Mouse (Mus musculus) adrenal gland, postnatal 10 days (tissue): ENCODE data around the gene Sparcl1. TPM values are rescaled to one million over a fixed set of nuclear protein-coding genes. Genes with fewer than 3 reads are reported as not detected.
A peak's percentile ranks its signal among the peaks of the same experiment; 100 is the strongest.

Source experiments
- DNase-seq: peaks from one replicate; pipeline ENCODE4 v3.0.0; 2021; ENCODE audit warnings: mixed read lengths
- long read RNA-seq, 2 experiments: library from polyadenylated mRNA; stranded (forward); transcript quantifications; one replicate each; pipeline ENCODE4 v2.0.0; 2021
- total RNA-seq, 2 experiments: library from RNA; stranded (reverse); gene quantifications; 2 replicates each; pipeline ENCODE4 v1.2.3; 2021

Sparcl1 gene
- 100 to 1,000 TPM; 142 to 154 TPM for total RNA-seq
- long read RNA-seq, experiment 1, transcript Sparcl1-201 (11 exons, 2,759 nt): major isoform, 86 of 117 reads
- long read RNA-seq, experiment 1, partial matches to known transcripts: 23 of 117 reads
- long read RNA-seq, experiment 1, other reads (novel, unspliced or antisense): 8 of 117 reads
- long read RNA-seq, experiment 2, transcript Sparcl1-201 (11 exons, 2,759 nt): major isoform, 57 of 72 reads
- long read RNA-seq, experiment 2, partial matches to known transcripts: 10 of 72 reads
- long read RNA-seq, experiment 2, other reads (novel, unspliced or antisense): 5 of 72 reads

- DNase-seq: peak; percentile 42
Measured at GRCm38 (mm10) chr5:104113491-104114172, at the start of gene Sparcl1. Sparcl1 (minus strand) TSS chr5:104113733.

DNA sequence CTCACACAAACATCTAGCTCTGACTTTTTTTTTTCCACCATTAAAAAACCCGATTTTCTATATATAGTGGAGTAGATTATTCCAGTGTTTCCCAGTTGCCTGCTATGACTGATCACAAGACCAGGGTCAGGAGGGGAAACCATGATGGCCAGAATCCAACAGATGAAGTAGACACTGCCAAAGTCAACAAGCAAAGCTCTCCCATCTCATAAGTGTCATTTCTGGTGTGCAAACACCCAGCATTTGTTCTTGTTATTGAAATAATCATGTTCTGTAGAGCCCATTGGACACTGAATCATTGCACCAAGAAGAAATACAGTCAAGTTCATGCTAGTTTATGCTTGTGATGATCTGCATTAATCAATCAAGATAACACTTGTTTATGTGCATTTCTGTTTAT is 47.9 kb upstream of the Sparcl1 start:
- DNase-seq: peak; percentile 36

DNA sequence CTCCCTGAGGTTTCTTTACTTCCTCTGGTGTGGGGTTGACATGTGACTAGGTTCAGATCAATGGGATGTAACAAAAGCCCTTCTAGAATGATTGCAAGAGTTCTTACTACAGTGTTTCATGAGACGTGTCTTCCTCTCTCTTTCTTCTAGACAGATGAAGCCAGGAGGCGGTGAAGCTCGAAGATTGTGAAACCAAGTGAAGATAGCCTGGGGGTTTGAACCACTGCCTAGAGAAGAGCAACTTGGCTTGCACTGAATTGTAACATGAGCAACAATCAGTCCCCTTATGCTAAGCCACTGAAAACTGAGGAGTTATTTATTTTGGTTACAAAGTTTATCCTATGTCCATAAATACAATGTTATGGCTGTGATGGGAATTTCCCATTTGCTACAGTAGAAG is 47.0 kb upstream of the Sparcl1 start:
- DNase-seq: no peak

GRCm38 (mm10) chr5:104158332-104159052 is 45.0 kb upstream of the Sparcl1 start:
- peak; percentile 40 for DNase-seq

GRCm38 (mm10) chr5:104157701-104158100 is 44.2 kb upstream of the Sparcl1 start:
- DNase-seq: no peak

- DNase-seq: peak; percentile 37
Measured at GRCm38 (mm10) chr5:104150196-104150595, 36.7 kb upstream of the Sparcl1 start.

GRCm38 (mm10) chr5:104149349-104149748 is 35.8 kb upstream of the Sparcl1 start:
- DNase-seq: peak; percentile 58

DNA sequence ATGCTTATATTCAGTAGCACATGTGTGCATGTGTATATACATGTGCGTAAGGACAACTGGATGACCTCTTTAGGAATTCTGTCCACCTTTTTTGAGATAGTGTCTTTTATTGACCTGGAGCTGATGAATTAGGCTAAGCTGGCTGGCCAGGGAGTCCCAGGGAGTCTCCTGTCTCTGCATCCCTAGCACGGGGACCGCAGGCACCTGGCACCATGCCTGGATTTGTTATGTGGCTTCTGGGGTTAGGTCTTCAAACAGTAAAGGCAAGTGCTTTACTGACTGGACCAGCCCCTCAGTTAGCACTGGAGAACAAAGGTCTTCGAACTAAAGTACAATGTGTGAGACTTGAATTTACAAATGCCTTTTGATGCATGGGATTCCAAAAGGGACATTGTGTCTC is 30.5 kb upstream of the Sparcl1 start:
- DNase-seq: no peak

- DNase-seq: no peak
Measured at GRCm38 (mm10) chr5:104141067-104141466, 27.5 kb upstream of the Sparcl1 start.

DNA sequence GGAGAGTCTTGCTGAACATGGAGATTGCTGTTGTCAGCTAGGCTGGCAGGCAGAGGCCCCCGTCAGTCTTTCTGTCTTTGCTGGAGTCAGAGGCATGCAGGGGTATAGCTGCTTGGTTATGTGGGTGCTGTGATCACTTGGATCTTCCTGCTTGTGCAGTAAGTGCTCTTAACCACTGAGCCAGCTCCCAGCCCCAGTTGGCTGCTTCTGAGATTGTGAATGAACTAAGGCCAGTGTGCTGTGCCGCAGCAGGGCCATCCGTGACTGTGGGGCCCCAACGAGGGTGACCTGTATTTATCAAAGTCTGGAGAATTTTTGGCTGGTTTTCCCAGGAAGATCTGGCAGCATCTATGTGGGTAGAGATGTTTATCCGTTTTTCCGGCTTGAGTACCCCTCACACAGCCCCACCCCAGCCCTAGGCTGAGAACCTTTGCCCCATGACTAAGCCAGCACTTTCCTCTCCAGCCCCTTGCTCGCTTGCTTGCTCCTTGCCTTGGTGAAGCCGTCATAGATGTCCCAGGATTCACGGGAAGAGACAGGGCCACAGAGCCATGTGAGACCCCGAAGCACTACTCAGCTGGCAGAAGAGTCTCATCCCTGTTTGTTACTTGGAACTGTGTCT is 24.5 kb upstream of the Sparcl1 start:
- no peak for DNase-seq

GRCm38 (mm10) chr5:104133752-104134151 is 20.2 kb upstream of the Sparcl1 start:
- DNase-seq: no peak

DNA sequence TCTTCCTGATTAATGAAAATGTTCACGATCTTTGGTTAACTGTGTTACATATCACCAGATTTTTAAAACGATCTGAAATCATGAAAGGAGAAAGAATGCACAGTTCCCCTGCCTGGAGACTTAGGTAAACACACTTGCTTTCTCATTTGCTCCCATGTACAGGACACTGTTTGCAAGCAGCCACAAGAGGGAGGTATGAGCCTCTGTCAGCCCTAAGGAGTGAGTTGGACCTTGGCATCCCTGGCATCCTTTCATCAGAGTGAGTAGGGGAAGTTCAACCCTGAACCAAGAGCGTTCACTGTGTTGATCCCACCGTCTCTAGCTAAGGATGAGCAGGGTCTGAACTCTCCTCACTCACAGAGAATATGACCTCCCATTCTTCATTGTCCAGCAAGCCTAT is 18.0 kb upstream of the Sparcl1 start:
- peak; percentile 67 for DNase-seq

GRCm38 (mm10) chr5:104130891-104131290 is 17.4 kb upstream of the Sparcl1 start:
- no peak for DNase-seq

- DNase-seq: no peak
Measured at GRCm38 (mm10) chr5:104128281-104129031, 14.9 kb upstream of the Sparcl1 start.

- no peak for DNase-seq
Measured at GRCm38 (mm10) chr5:104127351-104127750, 13.8 kb upstream of the Sparcl1 start.

DNA sequence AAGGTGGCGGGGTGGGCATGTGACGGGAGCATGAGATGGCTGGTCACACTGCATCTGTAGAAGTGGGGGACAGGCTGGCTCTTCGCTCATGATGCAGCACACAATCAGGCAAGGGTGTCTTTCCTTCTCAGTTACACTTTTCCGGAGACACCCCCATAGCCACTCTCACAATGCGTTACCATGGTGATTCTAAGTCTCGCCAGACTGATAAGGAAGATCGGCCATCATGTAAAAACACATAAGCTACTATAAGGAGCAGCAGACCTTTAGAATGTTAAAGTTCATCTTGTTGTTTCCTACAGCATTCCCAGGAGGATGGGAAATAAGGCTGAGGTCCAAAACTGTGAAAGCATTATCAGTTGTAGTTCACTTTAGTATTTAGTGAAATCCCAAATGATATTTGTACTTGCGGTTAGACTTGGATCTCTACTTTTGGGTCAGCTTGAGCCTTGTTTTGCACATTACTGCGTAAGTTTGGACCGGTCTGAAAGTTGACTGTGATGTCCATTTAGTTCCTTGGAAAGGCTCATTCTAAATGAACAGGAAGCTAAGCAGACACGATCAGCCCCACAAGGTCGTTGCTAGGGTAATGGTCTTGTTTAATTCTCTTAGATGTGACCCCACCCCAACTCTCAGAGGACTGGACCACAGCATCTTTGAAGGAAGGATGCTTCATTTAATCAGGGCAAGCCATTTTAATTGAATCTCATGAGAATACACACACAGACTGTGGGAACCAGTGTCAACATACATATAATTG is 13.2 kb upstream of the Sparcl1 start:
- no peak for DNase-seq

DNA sequence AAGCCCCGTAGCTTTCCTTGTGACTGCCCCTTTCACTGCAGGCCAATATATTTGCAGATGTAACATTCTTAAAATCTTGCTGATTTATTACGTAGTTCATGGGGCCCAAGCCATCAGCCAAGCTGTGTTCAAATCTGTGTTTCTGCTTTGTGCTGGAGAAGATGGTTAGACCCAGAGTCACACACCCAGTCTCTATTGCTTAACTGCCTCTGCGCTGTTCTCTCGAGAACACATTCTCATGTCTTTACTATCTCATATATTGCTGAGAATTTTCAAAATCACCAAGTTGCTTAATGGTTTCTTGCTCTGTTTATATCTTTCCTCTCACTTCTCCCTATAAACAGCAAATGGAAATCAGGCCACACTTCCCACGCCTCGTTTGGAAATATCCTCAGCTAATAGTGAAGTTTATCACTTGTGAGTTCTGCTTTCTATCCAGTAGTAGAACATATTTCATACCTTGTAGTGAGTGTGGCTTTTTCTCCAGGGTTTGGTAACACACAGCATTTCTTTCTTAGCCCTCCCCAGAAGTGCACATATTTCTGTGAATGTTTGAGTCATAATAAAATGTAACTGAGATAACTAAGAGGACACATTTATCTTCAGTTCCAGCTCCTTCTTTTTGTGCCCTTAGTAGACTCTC is 10.6 kb upstream of the Sparcl1 start:
- no peak for DNase-seq

DNA sequence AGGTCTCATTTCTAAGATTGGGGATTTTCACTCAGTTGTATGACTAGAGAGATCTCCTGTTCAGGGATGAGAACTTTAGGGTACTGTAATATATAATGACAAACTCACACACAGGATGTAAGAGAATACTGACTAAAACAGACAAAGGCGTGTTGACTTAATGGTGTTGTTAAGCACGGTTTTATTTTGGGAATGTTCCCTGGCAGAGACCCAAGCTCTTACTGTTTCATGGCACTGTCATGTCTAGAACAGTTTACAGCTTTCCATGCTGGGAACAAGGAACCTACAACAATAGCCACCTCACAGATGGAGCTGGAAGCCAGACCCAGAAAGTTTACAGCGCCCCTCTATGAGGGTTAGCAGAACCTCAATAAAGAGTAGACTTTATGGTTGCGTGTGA is 2.4 kb upstream of the Sparcl1 start:
- no peak for DNase-seq

- DNase-seq: peak; percentile 69
Measured at GRCm38 (mm10) chr5:104115118-104115517, 1.6 kb upstream of the Sparcl1 start.

DNA sequence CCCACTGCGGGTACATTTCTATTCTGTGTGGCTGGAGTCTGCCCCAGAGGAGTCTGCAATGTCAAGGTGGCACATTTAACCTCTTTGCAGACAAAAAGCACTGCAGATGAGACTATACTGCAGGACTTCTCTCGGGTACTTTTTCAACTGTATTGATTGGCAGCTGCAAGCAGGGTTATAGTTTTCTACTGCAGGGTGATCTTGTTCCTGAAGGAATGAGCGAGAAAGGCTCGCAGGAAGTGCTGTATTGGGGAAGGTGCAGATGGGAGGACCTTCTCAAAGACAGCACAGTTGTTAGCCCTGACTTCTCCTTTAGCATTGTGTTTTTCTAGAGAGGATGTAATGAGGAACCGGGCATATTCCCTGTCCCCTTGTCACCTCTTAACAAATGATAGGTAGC is 1.0 kb downstream of the Sparcl1 start:
- DNase-seq: no peak

- DNase-seq: no peak
Measured at GRCm38 (mm10) chr5:104112016-104112415, 1.5 kb downstream of the Sparcl1 start.
